Mouse (Mus musculus) 3134 (cell line): Measurements from ENCODE around the gene Arhgef38.
A peak's percentile ranks its signal among the peaks of the same experiment; 100 is the strongest.

ENCODE experiments used
- DNase-seq: peaks from one replicate; pipeline ENCODE4 v3.0.0-alpha.2; 2011; ENCODE audit warnings: low spot score; ENCODE audit not compliant: insufficient read length; ENCODE audit errors: extremely low read depth

Gene Arhgef38

DNA sequence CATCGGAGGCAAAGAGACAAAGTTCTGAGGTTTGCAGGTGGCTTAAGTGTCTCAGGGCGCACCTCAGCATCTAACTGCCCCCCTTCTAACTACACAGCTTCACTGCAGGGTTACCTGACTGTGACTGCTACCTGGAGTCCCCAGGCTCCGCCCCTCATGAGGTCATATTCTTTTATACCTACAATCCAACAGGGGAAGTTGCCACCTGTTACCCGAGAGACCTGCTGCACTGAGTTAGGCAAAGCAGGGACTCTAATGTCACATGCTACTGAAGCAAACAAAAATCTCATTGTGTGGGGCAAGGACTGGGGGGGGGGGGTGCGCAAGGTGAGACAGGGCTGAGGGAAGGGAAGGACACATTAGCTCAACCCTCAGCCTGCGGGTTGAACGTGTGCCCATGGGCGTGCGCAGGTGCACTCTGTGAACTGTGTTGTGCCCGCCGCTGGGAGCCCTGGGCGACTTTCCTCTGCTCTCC, at the start of gene Arhgef38:
Gene Arhgef38 (minus strand): TSS at position 129 of the 475 bp plus-strand sequence.
- no peak for DNase-seq

DNA sequence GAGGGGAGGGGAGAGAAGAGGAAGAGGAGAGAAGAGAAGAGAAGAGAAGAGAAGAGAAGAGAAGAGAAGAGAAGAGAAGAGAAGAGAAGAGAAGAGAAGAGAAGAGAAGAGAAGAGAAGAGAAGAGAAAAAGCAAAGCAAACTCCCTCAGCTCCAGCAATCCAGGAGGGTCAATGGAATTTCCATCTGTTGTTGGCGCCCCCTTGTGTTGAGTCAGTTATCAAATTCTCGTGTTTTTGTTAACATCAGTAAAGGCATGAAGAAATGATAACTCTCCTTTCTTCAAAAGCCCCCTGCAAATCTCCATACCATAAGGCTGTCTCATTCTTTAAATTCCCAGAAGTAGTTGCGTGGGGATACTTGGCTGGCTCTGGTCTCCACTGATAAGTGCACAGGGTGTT, 37.1 kb upstream of the Arhgef38 start:
- peak; percentile 11 for DNase-seq

DNA sequence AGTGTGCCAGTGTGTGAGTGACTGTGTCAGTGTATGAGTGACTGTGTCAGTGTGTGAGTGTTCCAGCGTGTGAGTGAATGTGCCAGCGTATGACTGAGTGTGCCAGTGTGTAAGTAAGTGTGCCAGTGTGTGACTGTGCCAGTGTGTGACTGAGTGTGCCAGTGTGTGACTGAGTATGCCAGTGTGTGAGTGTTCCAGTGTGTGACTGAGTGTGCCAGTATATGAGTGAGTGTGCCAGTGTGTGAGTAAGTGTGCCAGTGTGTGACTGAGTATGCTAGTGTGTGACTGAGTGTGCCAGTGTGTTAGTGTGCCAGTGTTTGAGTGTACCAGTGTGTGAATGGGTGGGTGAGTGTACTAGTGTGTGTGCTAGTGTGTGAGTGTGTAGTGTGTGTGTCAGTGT, 24.1 kb upstream of the Arhgef38 start:
- DNase-seq, result no peak

DNA sequence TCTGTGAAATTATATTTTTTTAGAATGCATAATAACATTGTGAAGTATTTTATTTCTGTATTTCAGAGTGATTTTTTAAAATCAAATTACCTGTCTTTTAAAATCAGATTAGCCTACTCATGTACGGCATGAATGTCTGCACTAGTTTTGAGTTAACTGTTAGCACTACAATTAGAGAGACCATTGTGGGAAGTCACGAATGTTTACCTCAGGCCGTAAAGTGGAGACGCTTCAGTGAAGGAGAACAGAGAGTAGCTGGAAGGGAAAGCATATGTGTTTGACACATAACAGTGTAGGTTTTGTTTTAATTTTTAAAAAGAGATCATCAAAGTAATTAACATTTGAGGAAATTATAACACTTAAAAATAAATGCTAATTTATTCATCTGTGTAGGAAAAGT, 21.1 kb upstream of the Arhgef38 start:
- DNase-seq, result no peak

DNA sequence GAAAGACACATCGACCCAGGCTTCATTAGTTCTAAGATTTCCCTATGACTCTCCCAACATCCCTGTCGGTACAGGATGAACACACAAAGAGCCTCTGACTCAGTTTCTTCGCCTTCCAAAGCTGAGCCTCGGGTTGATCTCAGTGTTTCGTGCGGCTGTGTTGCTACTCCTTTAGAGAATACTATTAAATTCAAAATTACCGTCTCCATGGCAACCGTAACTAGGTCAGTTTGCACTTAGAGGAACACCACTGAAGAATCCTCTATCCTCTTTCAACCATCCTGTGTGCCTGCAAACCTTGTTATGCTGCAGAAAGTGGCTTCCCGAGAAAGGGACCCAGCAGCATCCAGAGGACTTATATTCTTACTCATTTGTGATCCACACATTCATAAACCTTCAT, 9.3 kb upstream of the Arhgef38 start:
- no peak for DNase-seq

DNA sequence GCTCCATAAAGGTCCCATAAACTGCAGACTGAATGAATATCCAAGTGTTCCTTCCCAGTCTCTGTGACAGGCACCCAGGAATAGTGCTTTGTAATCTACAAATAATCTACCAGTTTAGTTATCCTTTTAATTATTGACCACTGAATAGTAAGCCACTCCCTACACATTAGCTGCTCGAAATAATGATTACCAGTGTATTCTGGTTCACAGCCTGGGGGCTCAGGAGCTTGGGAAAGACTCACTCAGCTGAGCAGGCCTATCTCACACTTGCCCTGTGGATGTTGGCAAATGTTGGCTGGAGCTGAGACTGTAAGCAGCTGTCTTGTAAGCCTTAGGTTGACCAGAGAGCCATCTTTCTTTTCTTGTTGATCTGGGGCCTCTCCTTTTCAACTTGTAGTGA, 7.2 kb upstream of the Arhgef38 start:
- DNase-seq, result no peak

DNA sequence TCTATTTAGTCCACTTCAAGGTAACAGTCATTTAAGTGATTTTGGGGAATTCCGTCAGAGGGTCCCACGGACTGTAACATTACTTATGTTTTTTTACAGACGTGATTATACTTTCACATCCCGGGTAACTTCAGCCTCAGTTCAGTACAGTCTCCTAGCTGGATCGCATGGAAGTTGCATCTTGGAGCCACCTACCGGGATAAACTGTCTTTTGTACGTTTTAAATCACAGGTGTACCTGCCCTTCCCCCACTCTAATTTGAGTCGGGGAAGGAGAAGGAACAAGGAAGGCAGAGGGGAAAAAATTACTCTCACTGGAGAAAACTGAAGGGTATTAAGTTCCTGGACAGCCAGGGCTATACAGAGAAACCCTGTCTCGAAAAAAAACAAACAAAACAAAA, 756 bp downstream of the Arhgef38 start:
- no peak for DNase-seq

DNA sequence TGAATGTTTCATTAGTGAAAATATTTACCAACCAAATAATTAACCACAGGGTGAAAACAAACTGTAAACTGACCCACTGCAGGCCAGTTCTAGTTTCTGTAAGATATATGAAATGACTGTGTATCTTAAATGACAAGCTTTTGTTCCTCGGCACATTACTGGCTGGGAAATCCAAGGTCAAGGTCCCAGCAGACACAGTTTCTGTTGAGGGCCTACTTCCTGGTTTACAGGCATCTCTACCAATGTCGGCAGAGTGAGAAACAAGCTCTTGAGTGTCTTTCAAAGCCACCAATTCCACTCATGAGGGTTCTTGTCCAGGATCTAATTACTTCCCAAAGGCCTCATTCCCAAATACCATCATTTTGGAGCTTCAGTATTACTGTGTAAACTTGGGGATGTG, 4.3 kb downstream of the Arhgef38 start:
- no peak for DNase-seq

DNA sequence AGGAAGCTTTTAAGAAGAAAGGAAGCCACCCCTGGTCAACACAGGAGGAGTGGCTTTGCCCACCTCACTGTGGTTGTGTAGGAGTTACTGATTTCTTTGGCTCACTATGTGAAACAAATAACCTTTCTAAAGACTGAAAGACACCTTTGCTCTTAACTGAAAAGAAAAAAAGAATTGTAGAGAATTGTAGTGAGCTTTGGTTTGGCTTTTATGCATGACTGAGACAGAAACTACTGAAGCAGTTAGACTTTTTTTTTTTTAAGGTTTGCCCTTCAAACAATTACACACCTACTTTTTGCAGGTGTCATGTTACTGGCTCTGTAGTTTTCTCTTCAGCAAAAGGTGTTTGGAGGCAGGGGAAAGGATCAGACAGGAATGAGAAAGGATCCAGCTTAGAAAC, 5.2 kb downstream of the Arhgef38 start:
- DNase-seq, result no peak

DNA sequence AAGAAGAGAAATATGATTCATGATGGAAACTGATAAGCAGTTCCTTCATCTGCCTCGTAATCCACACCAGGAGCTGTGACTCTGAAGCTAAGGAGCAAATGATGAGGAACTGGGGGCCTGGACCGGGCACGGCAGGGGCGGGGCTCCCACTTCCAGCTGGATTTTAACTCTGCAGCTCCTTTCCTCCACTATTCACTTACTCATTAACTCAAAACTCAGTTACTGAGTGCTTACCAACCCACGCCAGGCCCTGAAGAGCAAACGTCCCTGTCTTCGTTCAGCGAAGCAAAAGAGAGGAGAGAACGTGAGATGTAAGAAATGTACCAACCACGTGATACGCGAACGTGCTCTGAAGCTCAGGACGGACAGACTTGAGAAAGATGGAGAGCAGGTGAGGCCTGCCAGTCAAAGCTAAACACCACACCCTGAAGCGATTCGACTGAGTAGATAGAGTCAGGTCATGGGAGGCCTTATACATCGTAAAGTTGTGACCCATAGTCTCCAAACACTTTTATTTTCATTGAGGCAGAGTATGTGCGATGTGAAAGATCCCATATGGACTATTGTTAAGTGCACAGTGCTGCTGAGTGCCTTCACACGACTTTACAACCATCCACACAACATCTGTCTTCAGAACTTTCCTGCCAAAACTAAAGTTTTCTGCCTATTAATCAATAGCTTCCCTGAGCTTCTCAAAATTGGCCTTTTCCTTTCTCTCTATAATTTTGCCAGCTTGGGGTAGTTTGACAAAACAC, 7.3 kb downstream of the Arhgef38 start:
- no peak for DNase-seq

DNA sequence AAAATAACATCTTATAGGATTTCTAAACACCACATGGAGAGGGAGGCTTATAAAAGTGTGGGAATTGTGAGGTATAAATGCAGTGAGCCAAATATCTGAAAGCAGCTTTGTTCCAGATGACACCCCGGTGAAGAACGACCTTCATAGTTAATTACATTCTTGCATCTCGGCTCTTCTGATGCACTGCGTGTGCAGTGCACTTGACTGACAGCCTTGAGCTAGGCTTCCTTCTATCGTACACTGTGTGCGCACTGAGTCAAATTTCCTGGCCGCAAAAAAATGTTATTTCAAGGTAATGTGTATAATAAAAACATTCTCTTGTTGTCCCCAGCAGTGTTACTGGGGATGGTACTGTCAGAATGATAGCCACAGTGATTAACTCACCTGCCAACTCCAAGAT, 16.2 kb downstream of the Arhgef38 start:
- DNase-seq, result no peak

DNA sequence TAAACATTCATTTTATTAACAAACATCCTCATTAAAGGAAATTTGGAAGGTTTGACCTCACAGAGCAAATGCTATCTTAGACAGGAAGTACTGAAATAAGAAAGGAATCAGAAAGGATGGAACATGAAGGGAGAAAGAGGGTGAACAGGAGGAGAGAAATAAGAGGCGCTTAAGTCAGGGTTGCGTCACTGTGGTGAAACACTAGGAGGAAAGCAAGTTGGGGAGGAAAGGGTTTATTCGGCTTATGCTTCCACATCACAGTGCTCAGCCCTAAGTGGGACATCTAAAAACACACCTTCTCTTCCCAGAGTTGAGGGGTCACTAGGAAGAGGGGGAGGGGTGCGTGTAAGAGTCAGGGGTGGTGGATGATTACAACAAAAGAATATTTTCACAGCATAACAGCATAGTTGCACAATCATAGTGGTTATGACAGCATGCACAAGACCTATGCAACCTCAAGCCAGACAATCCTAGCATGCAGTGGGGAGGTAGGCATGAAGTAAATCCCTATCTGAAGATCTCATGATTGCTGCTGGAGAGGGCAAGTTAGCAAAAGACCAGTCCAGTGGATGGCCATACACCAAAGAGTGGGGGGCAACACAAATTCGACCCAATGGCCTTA, 19.4 kb downstream of the Arhgef38 start:
- no peak for DNase-seq

DNA sequence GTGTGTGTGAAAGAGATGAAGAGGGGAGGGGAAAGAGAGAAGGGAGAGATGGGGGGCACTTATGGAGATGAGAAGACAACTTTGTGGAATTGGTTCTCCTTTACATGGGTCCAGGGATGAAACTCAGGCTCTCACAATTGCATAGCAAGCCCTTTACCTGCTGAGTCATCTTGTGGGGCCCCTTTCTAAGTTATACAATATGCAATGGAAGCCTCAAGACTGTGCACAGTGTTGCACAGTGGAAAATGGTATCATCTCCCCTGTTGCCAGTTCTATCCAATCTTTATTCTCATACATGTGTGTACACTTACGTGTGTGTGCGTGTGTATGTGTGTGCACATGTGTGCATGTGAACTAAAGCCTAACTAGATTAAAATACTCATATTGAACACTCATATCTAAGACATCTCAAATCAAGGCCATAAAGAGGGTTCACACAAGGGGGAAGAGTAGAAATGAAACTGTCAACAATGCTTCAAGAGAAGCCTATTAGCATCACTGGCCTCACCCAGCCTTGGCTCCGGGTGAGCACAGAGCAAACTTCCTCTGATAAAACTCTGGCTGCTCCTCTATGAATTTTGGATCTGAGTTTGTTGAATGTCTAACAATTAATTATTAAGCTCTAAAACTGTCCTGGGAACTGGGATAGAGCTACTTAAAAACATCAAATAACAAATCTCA, 21.2 kb downstream of the Arhgef38 start:
- no peak for DNase-seq

DNA sequence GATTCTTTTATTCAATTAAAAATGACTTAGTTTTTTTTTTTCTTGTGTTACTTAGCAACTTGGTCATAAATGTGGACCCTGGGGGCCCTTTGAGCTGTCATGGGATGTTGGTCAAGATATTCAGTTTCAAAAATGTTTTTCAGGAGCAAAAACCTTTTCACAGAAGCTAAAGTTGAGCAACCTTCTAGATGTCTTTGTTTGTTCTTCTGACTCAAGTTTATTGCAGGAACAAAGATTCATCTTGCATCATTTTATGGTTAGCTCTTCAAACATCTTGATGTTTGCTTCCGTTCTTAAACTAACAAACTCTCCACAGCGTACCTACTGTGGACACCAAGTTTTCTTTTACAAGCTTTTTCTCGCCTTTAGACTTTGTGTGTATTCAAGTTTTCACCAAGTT, 23.4 kb downstream of the Arhgef38 start:
- no peak for DNase-seq

DNA sequence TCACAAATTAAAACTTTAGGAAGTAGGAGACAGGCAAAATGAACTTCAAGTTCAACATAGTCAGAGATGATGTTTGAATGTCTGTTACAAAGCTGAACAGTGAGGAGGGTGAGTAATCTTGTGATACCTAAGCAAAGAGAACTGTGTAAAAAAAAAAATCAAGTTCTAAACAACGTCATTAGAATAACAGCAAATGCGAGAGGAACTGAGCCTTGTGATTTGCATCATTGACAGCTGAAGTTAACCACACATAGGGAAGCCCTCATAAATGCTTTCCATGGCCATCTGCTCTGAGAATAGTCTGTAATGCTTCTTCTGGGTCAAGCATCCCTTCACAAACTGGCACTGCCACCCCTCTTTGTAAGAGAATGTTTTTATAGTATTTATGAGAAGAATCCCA, 31.0 kb downstream of the Arhgef38 start:
- no peak for DNase-seq

DNA sequence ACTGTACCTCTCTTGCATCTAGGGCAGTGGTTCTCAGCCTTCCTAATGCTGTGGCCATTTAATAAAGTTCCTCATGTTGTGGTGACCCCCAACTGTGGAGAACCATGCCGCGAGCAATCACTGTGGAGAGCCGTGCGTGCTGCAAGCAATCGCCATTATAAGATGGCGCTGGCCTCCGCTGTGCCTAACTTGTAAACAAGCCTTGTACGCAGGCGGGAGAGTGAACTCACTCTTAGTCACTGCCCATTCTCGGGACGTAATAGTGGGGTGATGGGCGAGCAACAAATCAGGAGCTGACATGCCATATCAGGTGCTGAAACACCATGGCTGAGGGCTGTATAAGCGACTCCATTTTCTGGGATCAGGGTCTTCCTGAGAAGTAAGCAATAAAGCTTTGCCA, 32.6 kb downstream of the Arhgef38 start:
- DNase-seq, result no peak

DNA sequence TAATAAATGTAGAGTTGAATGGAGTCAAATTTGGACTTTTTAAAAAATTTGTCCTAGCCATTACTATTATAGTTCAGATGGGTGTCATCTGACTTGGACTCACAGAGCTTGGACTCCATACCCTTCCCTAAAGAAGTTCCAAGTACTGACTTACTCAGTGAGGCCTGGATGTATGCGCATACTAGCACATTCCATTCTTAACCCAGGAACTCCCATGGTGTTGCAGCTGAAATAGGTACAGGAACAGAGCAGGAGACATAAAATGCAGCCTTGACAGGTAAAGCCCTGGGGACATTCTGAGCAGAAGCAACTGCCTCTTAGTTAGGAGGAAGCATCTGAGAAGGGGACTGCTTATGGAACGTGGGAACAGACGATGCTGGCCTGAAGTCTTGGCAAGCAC, 45.8 kb downstream of the Arhgef38 start:
- no peak for DNase-seq

DNA sequence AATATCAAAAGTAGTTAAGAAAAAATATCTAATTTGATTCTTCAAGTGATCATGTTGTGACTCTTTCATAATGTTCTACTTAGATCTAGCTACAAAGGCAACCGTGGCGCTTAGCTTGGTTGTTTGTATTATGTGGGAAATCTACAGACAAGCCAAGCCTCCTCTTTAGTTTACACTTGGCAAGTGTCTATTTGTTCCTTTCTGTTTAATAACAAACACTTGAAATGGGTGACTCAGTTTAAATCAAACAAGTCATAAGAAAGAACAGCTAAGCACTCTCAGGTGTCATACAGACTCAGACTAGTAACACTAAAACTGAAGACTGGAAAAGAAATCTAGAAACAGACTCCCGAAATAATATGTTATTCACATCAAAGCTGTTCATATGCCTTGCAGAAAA, 47.2 kb downstream of the Arhgef38 start:
- DNase-seq, result no peak

DNA sequence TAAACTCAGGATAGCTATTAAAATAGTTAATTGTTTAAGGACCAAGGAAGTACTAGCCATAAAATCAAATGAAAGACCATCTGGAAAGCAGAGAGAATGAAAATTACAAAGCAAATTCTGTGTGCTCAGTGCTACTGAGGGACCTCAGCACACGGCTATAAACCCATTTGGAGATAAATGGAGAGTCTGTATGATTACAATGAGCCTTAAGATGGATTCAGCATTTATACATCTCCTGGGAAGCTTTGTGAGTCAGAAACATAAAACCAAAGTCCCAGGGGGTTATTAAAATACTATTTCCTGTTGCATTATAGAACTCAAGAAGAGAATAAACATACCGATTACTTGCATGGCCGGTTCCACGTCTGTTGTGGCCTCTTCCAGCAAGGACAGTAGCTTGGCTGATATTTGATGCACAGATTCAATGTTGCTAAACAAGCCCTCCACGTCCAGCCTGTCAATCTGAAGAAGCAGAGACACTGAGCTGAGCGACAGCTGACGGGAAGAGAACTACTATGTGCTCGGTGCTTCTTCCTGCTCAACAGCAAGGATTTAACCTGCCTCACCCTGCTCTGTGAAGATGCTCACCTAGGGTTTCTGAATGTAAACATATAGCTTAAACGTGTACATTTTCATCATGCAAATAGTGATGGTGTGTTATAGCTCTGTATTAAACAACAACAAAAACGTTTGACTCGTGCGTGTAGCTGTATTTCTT, 58.6 kb downstream of the Arhgef38 start:
- DNase-seq, result no peak

DNA sequence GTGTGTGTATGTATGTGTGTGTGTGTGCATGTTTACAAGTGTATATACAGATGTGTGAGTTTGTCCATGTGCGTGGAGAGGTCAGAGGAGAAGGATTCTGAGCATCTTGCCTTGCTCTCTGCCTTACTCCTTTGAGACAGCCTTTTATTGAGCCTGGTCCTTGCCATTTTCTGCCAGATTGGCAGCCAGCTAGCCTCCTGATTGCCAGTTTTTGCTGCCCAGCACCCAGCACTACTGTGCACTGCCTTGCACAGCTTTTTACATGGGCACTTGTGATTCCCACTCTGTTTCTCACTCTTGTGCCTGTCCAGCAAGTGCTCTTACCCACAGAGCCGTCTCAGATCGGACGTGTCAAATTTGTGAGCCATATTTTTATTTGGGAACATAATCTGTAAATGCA, 62.5 kb downstream of the Arhgef38 start:
- DNase-seq, result no peak

DNA sequence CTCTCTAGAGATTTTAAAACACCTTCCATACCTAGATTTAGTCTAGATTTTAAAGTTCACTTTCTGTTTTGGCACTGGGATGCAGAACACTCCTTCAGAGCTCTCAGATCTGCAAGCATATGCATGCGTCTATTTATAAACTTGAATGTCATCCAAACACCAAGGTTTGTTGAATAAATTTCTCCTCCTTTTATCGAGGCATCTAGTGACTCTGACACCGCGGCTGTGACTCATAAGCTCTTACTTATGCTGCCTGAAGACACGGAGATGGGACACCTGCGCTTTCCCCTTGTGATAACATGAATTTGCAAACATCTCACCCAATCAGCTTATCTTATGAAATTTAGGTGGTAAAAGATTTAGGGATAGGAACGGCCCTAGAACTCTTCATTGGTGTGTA, 65.0 kb downstream of the Arhgef38 start:
- peak; percentile 23 for DNase-seq
